Mouse (Mus musculus): ENCODE measurements around the gene 1700025B11Rik.
"Not testable (repeated sequence)": the region's sequence is repeated elsewhere in the genome, so short reads cannot be mapped to it uniquely, and the experiment has no call there.

The 1700025B11Rik gene

DNA sequence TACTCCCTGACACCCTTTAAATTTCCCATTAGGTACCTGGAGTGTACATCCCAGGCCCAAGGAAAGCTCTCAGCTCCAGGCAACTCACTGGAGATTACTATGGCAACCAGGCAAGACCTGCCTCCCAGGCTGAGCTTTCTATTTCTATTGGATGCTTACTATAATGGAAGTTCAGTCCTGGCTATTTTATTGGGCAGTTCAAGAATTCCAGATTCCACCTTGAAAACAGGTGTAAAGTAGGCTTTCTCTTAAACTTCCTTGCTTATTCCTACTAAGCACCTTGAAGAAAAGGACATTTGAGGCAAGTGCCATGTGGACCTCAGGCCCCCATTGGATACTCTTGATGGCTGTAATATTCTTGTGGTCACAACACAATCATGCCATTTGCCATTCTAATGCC, at the start of gene 1700025B11Rik:
TSS of gene 1700025B11Rik (minus strand) at position 101 of the 400 bp plus-strand sequence.
- no peak for DNase-seq (ENCODE audit: extremely low spot score, low spot score)

DNA sequence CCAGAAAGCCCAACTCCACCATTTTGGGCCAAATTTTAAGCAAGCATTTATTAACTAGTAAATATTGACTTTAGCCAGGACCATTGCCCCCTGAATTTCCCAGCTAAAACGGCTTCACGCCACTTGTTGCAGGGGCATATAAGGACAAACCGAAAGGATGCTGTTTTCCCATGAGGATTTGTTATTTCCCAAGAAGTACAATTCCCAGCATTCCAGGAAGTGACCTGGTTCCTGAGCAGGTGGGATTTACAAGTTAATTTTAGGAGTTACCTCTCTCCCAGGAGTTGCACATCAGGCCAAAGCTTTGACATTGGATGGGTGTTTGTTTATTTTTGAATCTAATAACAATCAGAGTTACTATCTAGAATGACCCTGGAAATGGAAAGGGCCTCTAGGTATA, 44.4 kb upstream of the 1700025B11Rik start:
- DNase-seq (ENCODE audit: extremely low spot score, low spot score): no peak

- no peak for DNase-seq (ENCODE audit: extremely low spot score, low spot score)
Observed at GRCm38 (mm10) chr15:77598958-77599357, 37.3 kb upstream of the 1700025B11Rik start, which contains the start of gene Gm36245. Gene Gm36245 (plus strand): TSS chr15:77599258.

- no peak for DNase-seq (ENCODE audit: extremely low spot score, low spot score)
Observed at GRCm38 (mm10) chr15:77598429-77598828, 36.7 kb upstream of the 1700025B11Rik start.

DNA sequence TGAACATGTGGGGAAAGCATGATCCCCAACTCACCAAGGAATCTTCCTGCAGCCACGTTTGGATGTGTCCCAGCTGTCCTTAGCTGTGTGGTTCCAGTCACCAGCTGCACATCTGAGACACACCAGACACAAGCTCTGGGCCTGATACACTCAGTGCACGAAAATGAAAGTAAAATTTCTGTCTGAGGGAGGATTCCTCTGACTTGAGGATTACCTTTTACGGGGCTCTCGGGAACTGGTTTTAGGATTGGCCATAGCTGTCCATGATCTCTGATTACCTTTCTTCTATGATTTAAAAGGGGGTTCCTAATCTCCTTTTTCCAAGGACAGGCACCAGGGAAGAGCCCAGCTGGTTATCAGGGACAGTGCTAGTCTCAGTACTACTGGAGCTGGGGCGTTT, 34.3 kb upstream of the 1700025B11Rik start, which contains the start of gene Apol10b:
TSS of gene Apol10b (minus strand) at position 165 of the 400 bp plus-strand sequence.
- DNase-seq (ENCODE audit: extremely low spot score, low spot score): no peak

- no peak for DNase-seq (ENCODE audit: extremely low spot score, low spot score)
Observed at GRCm38 (mm10) chr15:77593557-77593956, 31.9 kb upstream of the 1700025B11Rik start.

GRCm38 (mm10) chr15:77590881-77591280, 29.2 kb upstream of the 1700025B11Rik start:
- DNase-seq (ENCODE audit: extremely low spot score, low spot score): no peak

GRCm38 (mm10) chr15:77588981-77589380, 27.3 kb upstream of the 1700025B11Rik start:
- DNase-seq (ENCODE audit: extremely low spot score, low spot score): no peak

DNA sequence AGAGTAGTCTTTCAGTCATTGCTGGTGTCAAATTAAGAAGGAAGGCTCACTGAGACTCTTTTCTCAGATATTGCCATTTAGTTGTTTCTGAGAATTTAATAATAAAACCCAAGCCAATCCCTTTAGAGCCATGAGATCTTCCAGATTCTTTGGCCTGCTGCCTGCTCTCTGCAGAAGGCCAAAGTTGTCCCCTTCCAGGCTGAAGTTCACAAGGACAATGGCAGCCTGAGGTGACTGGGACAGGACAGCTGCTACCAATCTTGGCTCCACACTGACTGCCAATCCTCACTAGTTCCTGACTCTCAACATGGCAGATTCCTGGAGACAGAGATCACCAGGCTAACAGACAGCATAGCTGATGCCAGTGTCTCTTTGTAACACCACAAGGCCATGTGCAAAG, 25.3 kb upstream of the 1700025B11Rik start:
- DNase-seq (ENCODE audit: extremely low spot score, low spot score): no peak

DNA sequence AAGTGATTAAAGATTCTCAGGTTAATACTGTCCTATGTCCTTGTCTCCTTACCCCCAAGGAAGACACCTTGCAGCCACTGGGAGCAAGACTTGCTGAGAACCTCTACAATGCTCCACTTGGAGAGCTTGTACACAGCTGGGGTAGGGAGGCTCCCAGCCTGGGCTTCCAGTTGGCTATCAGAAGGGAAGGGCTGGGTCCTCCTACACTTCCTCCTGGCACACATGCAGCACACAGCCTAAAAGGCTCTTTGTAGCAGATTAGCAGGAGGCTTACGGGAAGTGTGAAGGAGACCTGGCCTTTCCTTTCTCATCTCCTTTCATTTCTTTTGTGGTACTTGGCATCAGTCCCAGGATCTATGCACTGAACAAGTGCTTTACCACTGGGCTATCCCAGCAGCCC, 20.0 kb upstream of the 1700025B11Rik start:
- DNase-seq (ENCODE audit: extremely low spot score, low spot score): no peak

- DNase-seq (ENCODE audit: extremely low spot score, low spot score): no peak
Observed at GRCm38 (mm10) chr15:77579311-77579710, 17.6 kb upstream of the 1700025B11Rik start.

DNA sequence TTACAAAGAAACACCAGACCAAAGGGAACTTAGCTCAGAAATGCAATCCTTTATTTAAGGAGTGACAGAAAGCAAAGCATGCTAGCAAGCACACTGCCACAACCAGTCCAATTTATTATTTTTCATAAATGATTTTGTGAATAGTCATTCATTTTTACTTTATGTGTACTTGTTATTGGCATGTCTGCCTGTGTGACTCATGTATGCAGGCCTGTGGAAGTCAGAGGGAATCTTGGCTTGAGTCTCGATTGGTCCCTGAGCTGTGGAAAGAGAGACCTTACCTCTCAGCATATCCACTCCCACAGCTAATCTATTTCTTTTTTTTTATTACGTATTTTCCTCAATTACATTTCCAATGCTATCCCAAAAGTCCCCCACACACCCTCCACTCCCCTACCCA, 17.1 kb upstream of the 1700025B11Rik start:
- DNase-seq (ENCODE audit: extremely low spot score, low spot score): no peak

DNA sequence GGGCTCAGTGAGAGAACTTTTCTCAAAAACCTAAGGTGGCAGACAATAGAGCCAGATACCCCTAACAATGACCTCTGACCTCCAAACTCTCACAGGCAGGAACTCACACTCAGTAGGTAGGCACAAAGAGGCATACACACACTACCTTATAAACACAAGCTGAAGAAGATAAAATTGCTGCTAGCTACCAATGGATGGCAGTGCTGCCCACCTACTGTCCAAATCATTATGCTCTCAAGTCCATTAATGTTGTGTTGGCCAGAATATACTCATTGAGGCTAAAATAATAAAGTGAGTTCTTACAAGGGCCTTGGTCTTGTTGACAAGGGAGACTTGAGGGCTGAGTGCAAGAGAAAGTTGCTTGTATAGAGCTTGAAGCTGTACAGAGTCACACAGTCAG, 1.5 kb upstream of the 1700025B11Rik start:
- DNase-seq (ENCODE audit: extremely low spot score, low spot score): no peak

DNA sequence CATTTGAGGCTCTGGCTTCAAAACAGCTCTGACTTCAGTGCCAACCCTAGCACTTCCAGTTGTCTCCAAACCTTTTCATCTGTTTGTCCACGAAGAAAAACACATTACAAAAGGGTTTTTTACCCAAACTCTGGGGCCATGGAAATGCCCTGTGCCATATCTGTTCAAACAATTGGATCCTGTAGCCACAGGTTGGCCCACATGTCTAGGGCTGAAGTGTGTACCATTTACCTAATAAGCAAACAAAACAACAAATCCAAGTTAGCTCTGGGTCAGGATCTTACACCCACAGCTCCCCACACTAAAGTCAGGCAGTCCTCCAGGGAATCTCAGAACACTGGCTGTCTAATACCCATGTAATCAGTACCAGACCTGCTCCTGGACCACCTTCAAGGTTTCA, 22.5 kb downstream of the 1700025B11Rik start:
- DNase-seq (ENCODE audit: extremely low spot score, low spot score): not testable (repeated sequence)

DNA sequence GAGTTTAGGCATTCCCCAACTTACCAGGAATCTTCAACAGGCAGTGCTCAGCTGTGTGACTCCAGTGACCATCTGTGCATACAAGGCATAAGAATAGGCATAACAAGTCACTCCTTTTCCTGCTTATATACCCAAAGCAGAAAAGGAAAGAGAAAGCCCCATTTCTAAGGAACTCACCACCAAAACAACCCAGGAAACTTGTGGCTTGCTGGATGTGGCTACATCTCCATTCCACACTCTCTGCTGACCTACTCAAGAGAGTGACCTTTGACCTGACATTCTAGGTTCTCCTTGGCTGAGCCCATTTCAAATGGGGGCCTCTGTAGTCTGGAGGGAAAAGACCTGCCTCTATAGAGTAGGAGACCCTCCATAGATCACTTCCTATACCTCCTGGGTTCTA, 28.5 kb downstream of the 1700025B11Rik start, which contains the start of gene Apol7c:
TSS of gene Apol7c (minus strand) at position 101 of the 400 bp plus-strand sequence.
- DNase-seq (ENCODE audit: extremely low spot score, low spot score): no peak

DNA sequence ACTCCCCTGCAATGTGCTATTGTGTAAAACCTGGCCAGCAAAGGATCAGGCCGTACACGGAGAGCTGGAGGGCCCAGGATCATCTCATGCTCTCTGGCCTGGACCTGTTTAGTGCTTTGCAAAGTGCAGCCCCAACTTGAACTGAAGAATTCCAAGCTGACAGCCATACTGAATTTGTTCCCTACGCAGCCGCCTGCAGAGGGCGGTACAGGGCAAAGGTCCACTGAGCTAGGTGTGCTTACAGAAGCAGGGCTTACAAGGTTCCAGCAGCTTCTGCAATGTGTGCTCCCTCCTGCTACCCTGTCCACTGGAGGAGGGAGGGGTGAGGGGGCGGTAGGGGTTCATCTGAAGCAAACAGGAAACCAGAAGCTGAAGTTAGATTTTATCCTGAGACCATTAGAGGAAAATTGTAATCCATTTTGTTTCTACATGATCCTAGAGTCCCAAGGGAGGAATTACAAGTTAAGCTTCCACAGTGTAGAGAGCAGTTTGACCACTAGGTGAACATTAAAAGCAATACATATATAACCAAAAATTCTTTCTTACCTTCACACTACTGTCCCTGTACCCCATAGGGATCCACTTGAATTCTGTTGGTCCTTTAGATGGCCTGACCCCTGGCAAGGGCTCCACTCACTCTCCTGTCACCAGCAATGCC, 38.4 kb downstream of the 1700025B11Rik start:
- DNase-seq (ENCODE audit: extremely low spot score, low spot score): peak; percentile 51

- DNase-seq (ENCODE audit: extremely low spot score, low spot score): not testable (repeated sequence)
Observed at GRCm38 (mm10) chr15:77520596-77520995, 41.1 kb downstream of the 1700025B11Rik start.
